Mouse (Mus musculus): Measurements from ENCODE around the gene Uri1. TPM values are rescaled to one million over a fixed set of nuclear protein-coding genes. Genes with fewer than 3 reads are reported as not detected.

The Uri1 gene
- polyA plus RNA-seq (2015; fragmentation: Nextera tagmentation; extraction: Ambion mirVana), result 50.5 and 52.2 TPM in 2 replicates

- no peak for ATAC-seq (replicated peaks; ENCODE audit: low FRiP score)
- Histone ChIP-seq H3K9ac (no peak within 1 kb of the TSS), H3K4me2 (no peak within 1 kb of the TSS), H3K36me3 (no peaks in the 10 kb centered on the region), H3K27ac (no peak within 1 kb of the TSS), H3K4me1 (no peaks in the 10 kb centered on the region), H3K27me3 (no peaks in the 10 kb centered on the region), H3K4me3 (replicated peaks) (no peak within 1 kb of the TSS), H3K9me3 (replicated peaks) (no peaks in the 10 kb centered on the region)
- 87% methylated on average over 8 of the region's 8 CpGs for WGBS
Measured at GRCm38 (mm10) chr7:38023451-38023850, at the start of gene Uri1. Uri1 (minus strand) TSS chr7:38023551.

- no peak overlapping the region for H3K9ac ChIP-seq
- H3K4me1 ChIP-seq, result peaks cover 6% of the 10 kb centered on the region
- H3K27me3 ChIP-seq, result peaks cover 22% of the 10 kb centered on the region
- 76% methylated on average over 5 of the region's 5 CpGs for WGBS
- no peak for ATAC-seq (replicated peaks; ENCODE audit: low FRiP score)
- H3K36me3 ChIP-seq, result no peaks in the 10 kb centered on the region
- H3K27ac ChIP-seq, result no peak overlapping the region
- no peak overlapping the region for H3K4me3 ChIP-seq (replicated peaks)
- H3K9me3 ChIP-seq (replicated peaks), result no peaks in the 10 kb centered on the region
- no peak overlapping the region for H3K4me2 ChIP-seq
Measured at GRCm38 (mm10) chr7:38071065-38071464, 47.7 kb upstream of the Uri1 start.

GRCm38 (mm10) chr7:38070663-38071062 is 47.3 kb upstream of the Uri1 start:
- no peak for ATAC-seq (replicated peaks; ENCODE audit: low FRiP score)
- Histone ChIP-seq H3K9me3 (replicated peaks) (no peaks in the 10 kb centered on the region), H3K36me3 (no peaks in the 10 kb centered on the region), H3K27ac (no peak overlapping the region), H3K4me1 (peaks cover 6% of the 10 kb centered on the region), H3K4me2 (no peak overlapping the region), H3K4me3 (replicated peaks) (no peak overlapping the region), H3K9ac (no peak overlapping the region), H3K27me3 (peaks cover 21% of the 10 kb centered on the region)
- WGBS, result 55% methylated on average over 2 of the region's 2 CpGs

GRCm38 (mm10) chr7:38064431-38064830 is 41.1 kb upstream of the Uri1 start:
- H3K27ac ChIP-seq, result no peak overlapping the region
- H3K36me3 ChIP-seq, result no peaks in the 10 kb centered on the region
- WGBS, result 51% methylated on average over 4 of the region's 4 CpGs
- no peak overlapping the region for H3K9ac ChIP-seq
- no peaks in the 10 kb centered on the region for H3K27me3 ChIP-seq
- no peak overlapping the region for H3K4me3 ChIP-seq (replicated peaks)
- no peak for ATAC-seq (replicated peaks; ENCODE audit: low FRiP score)
- H3K4me2 ChIP-seq, result no peak overlapping the region
- no peaks in the 10 kb centered on the region for H3K9me3 ChIP-seq (replicated peaks)
- H3K4me1 ChIP-seq, result peaks cover 7% of the 10 kb centered on the region

GRCm38 (mm10) chr7:38061060-38061970 is 38.0 kb upstream of the Uri1 start:
- peak overlapping the region; percentile 95 for H3K4me2 ChIP-seq
- H3K9ac ChIP-seq, result peak overlapping the region; percentile 68
- peak overlapping the region; percentile 56 for H3K4me3 ChIP-seq (replicated peaks)
- under 1% methylated on average over 57 of the region's 57 CpGs for WGBS
- peak overlapping the region; percentile 51 for H3K27ac ChIP-seq
- peak; percentile 93 for ATAC-seq (replicated peaks; ENCODE audit: low FRiP score)
- peaks cover 7% of the 10 kb centered on the region for H3K4me1 ChIP-seq
- H3K36me3 ChIP-seq, result no peaks in the 10 kb centered on the region
- H3K9me3 ChIP-seq (replicated peaks), result no peaks in the 10 kb centered on the region
- H3K27me3 ChIP-seq, result no peaks in the 10 kb centered on the region

GRCm38 (mm10) chr7:38059636-38060330 is 36.4 kb upstream of the Uri1 start:
- H3K27me3 ChIP-seq, result no peaks in the 10 kb centered on the region
- no peak overlapping the region for H3K27ac ChIP-seq
- no peak overlapping the region for H3K4me2 ChIP-seq
- 73% methylated on average over 8 of the region's 8 CpGs for WGBS
- ATAC-seq (replicated peaks; ENCODE audit: low FRiP score), result no peak
- no peaks in the 10 kb centered on the region for H3K9me3 ChIP-seq (replicated peaks)
- no peak overlapping the region for H3K4me3 ChIP-seq (replicated peaks)
- H3K9ac ChIP-seq, result no peak overlapping the region
- H3K4me1 ChIP-seq, result peaks cover 7% of the 10 kb centered on the region
- H3K36me3 ChIP-seq, result no peaks in the 10 kb centered on the region

- Histone ChIP-seq H3K9ac (no peak overlapping the region), H3K9me3 (replicated peaks) (no peaks in the 10 kb centered on the region), H3K27ac (no peak overlapping the region), H3K27me3 (no peaks in the 10 kb centered on the region), H3K4me1 (peaks cover 7% of the 10 kb centered on the region), H3K36me3 (no peaks in the 10 kb centered on the region), H3K4me3 (replicated peaks) (no peak overlapping the region), H3K4me2 (no peak overlapping the region)
- no peak for ATAC-seq (replicated peaks; ENCODE audit: low FRiP score)
- 53% methylated on average over 7 of the region's 7 CpGs for WGBS
Measured at GRCm38 (mm10) chr7:38059096-38059495, 35.7 kb upstream of the Uri1 start.

- Histone ChIP-seq H3K4me1 (peaks cover 3% of the 10 kb centered on the region), H3K4me3 (replicated peaks) (no peak overlapping the region), H3K36me3 (no peaks in the 10 kb centered on the region), H3K4me2 (no peak overlapping the region), H3K27me3 (no peaks in the 10 kb centered on the region), H3K9me3 (replicated peaks) (no peaks in the 10 kb centered on the region), H3K27ac (no peak overlapping the region), H3K9ac (no peak overlapping the region)
- WGBS, result 65% methylated on average over 2 of the region's 2 CpGs
- ATAC-seq (replicated peaks; ENCODE audit: low FRiP score), result no peak
Measured at GRCm38 (mm10) chr7:38055996-38056395, 32.6 kb upstream of the Uri1 start.

GRCm38 (mm10) chr7:38054246-38054645 is 30.9 kb upstream of the Uri1 start:
- Histone ChIP-seq H3K9me3 (replicated peaks) (no peaks in the 10 kb centered on the region), H3K4me3 (replicated peaks) (no peak overlapping the region), H3K36me3 (no peaks in the 10 kb centered on the region), H3K9ac (no peak overlapping the region), H3K4me1 (no peaks in the 10 kb centered on the region), H3K27ac (no peak overlapping the region), H3K4me2 (no peak overlapping the region), H3K27me3 (no peaks in the 10 kb centered on the region)
- 93% methylated on average over 9 of the region's 9 CpGs for WGBS
- no peak for ATAC-seq (replicated peaks; ENCODE audit: low FRiP score)

GRCm38 (mm10) chr7:38047229-38047628 is 23.9 kb upstream of the Uri1 start:
- H3K27me3 ChIP-seq, result no peaks in the 10 kb centered on the region
- H3K27ac ChIP-seq, result no peak overlapping the region
- H3K4me2 ChIP-seq, result no peak overlapping the region
- no peaks in the 10 kb centered on the region for H3K9me3 ChIP-seq (replicated peaks)
- no peak overlapping the region for H3K4me3 ChIP-seq (replicated peaks)
- 57% methylated on average over 5 of the region's 5 CpGs for WGBS
- H3K4me1 ChIP-seq, result no peaks in the 10 kb centered on the region
- no peak for ATAC-seq (replicated peaks; ENCODE audit: low FRiP score)
- no peak overlapping the region for H3K9ac ChIP-seq
- H3K36me3 ChIP-seq, result no peaks in the 10 kb centered on the region

GRCm38 (mm10) chr7:38041244-38041643 is 17.9 kb upstream of the Uri1 start:
- WGBS, result 84% methylated on average over 3 of the region's 3 CpGs
- no peaks in the 10 kb centered on the region for H3K36me3 ChIP-seq
- H3K9me3 ChIP-seq (replicated peaks), result no peaks in the 10 kb centered on the region
- H3K4me1 ChIP-seq, result no peaks in the 10 kb centered on the region
- no peak for ATAC-seq (replicated peaks; ENCODE audit: low FRiP score)
- no peak overlapping the region for H3K4me2 ChIP-seq
- no peak overlapping the region for H3K9ac ChIP-seq
- no peak overlapping the region for H3K4me3 ChIP-seq (replicated peaks)
- no peaks in the 10 kb centered on the region for H3K27me3 ChIP-seq
- no peak overlapping the region for H3K27ac ChIP-seq

GRCm38 (mm10) chr7:38037586-38037985 is 14.2 kb upstream of the Uri1 start:
- H3K4me2 ChIP-seq, result no peak overlapping the region
- H3K9me3 ChIP-seq (replicated peaks), result no peaks in the 10 kb centered on the region
- H3K36me3 ChIP-seq, result no peaks in the 10 kb centered on the region
- no peak overlapping the region for H3K27ac ChIP-seq
- 75% methylated on average over 5 of the region's 5 CpGs for WGBS
- no peak for ATAC-seq (replicated peaks; ENCODE audit: low FRiP score)
- H3K4me1 ChIP-seq, result no peaks in the 10 kb centered on the region
- H3K9ac ChIP-seq, result no peak overlapping the region
- no peaks in the 10 kb centered on the region for H3K27me3 ChIP-seq
- no peak overlapping the region for H3K4me3 ChIP-seq (replicated peaks)
